Mouse (Mus musculus): ENCODE data around the gene Vps35l.

Gene Vps35l

DNA sequence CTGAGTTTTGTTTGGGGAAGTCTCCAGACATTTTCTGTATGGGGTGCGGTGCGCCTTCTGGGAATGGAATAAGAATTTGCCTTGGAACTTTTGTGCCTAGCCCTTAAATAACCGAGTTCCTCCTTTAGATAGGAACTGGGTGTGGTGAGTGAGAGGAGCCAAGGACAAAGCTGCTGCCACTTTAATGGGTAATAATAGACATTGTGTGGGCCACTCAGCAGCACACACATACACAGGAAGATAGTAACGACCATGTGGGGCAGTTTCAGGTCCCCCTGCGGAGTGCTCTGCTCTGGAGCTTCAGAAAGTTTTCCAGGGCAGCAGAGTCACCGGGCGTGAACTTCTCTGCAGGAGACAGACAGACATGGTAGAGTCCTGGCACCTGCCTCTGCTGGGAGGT is 81.3 kb downstream of the Vps35l start:
- no peak for DNase-seq (ENCODE audit: low read depth)

GRCm38 (mm10) chr7:118821887-118822556 is 82.0 kb downstream of the Vps35l start:
- no peak for DNase-seq (ENCODE audit: low read depth)

GRCm38 (mm10) chr7:118824451-118824850 is 84.4 kb downstream of the Vps35l start:
- no peak for DNase-seq (ENCODE audit: low read depth)

DNA sequence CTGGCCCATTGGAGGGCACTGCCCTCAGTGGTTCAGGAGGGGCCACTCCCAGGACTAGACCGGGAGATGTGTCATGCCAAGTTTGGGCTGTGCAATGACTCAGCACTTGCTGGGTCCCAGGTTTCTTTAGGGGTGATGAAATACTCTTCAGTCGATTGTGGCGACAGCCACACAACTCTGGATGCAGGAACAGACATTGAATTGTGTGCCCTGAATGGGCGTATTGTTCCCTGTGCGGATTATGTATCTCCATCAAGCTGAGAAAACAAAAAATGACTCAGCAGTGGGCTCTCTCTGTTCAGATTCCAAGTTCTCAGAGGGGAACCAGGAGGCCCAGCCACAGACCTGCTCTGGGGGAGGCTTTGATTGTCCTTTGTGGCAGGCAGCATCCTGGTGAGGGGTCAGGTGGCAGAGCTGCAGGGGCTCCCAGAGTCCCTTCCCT is 88.0 kb downstream of the Vps35l start:
- peak; percentile 8 for DNase-seq (ENCODE audit: low read depth)

GRCm38 (mm10) chr7:118837901-118838300 is 97.9 kb downstream of the Vps35l start:
- no peak for DNase-seq (ENCODE audit: low read depth)

GRCm38 (mm10) chr7:118841030-118841745 is 101.2 kb downstream of the Vps35l start:
- DNase-seq (ENCODE audit: low read depth): no peak

DNA sequence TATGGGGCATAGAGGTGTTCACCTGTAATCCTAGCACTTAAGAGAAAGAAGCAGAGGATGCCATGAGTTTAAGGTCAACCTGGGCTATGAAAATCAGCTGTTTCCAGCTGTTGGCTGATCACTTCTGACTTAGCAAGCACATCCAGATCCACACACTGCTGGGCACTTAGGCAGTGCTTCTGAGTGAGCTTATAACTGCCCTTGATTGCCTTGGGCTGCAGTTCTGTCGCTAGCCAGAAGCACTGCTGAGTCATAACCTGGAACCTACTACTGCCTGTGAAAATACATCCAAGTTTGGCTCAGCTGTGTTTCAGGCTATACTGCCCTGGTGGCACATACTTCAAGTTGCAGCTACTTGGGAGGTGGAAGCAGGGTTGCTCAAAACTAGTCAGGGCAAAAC is 101.8 kb downstream of the Vps35l start:
- DNase-seq (ENCODE audit: low read depth): no peak

- DNase-seq (ENCODE audit: low read depth): no peak
Observed at GRCm38 (mm10) chr7:118842938-118843337, 102.9 kb downstream of the Vps35l start.

DNA sequence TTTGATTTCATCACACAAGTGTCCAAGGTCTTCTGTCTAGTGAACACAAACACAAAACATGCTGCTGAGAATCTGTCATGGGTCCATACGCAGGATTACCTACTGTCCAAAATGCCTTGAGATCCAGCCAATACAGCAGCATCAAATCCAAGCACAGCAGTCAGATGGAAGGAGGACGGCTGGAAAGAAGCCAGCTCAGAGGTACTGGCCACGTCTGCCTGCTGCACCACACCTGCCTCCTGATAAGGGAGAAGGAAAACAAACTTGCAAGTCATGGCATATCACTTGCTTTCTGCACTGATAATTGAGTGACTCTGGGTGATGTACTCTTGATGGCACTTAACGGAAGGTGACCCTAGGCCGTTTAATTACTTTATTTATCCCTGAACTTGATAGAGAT is 105.1 kb downstream of the Vps35l start:
- no peak for DNase-seq (ENCODE audit: low read depth)

DNA sequence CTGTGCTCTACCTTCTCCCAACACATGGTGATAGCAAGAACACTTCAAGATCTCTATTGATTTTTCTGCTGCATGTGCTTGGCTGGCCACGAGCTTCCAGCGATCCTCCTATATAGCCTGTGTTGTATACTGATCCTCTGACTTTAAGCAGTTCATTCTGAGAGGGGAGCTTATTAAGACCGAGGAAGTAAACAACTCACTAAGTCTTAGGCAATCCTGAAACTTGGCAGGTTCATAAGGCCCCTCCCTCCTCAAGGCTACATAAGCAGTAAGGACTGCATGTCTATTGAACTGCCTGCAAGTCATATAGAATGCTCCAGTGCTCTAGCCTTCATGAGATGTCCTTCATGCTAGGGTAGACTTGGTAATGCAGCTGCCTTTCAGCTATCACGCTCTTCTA is 106.3 kb downstream of the Vps35l start:
- DNase-seq (ENCODE audit: low read depth): no peak

DNA sequence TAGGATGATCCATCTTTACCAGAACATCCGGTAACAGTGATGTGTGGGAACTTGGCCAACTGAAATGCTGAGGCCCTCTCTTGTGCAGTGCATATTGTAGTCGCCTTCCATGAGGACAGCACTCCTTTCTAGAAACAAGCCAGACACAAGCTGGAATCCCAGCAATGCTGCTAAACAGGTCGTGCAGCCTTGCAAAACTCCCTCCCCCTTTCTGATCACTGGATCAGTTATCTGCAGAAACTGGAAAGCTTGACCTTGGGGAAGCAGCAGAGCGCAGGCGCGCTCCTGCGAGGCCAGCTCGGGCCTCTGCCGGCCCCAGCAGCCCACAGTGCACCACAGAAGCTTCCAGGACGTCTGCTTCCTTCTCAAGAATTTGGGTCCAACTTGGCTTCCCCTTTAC is 108.8 kb downstream of the Vps35l start:
- no peak for DNase-seq (ENCODE audit: low read depth)

GRCm38 (mm10) chr7:118849543-118850250 is 109.7 kb downstream of the Vps35l start:
- DNase-seq (ENCODE audit: low read depth): no peak

GRCm38 (mm10) chr7:118850676-118851290 is 110.8 kb downstream of the Vps35l start:
- no peak for DNase-seq (ENCODE audit: low read depth)

- no peak for DNase-seq (ENCODE audit: low read depth)
Observed at GRCm38 (mm10) chr7:118851571-118851970, 111.5 kb downstream of the Vps35l start.

DNA sequence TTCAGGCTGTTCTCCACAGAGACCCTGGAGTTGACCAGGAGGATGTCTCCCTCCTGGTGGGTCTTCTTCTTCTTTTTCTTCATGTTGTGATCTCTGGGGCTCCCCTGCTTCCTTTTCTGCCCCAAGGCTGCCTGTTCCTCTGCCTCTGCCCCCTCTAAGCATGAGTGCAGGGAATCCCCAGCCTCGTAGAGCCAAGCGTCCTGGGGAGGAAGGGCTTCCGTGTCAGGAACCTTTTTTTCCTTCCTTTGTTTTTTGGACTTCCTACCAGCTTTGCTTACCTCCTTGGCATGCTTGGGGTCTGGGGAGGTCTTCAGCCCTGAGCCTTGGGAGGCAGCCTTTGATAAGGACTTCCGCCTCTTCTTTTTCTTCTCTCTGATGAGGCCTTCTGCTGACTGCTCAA is 112.6 kb downstream of the Vps35l start:
- DNase-seq (ENCODE audit: low read depth): no peak

DNA sequence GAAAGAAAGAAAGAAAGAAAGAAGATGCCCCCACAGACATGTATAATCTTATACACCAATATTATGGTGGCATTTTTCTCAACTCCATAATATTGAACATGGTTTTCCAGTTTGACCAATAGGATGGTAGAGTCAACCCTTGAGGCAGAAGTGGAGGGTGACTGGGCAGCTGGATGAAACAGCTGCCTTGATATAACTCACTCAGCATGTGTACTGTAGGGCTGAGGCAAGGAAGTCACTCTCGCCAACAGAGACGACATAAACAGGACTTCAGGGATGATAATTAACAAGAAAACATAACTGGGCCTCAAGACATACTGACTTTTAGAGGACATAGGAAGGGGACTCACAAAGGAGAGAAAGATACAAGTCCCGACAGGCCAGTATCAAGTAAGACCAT is 114.6 kb downstream of the Vps35l start:
- no peak for DNase-seq (ENCODE audit: low read depth)

- peak; percentile 79 for DNase-seq (ENCODE audit: low read depth)
Observed at GRCm38 (mm10) chr7:118855171-118855876, 115.3 kb downstream of the Vps35l start, which contains the start of gene Iqck. Gene Iqck (plus strand): TSS chr7:118855752.

DNA sequence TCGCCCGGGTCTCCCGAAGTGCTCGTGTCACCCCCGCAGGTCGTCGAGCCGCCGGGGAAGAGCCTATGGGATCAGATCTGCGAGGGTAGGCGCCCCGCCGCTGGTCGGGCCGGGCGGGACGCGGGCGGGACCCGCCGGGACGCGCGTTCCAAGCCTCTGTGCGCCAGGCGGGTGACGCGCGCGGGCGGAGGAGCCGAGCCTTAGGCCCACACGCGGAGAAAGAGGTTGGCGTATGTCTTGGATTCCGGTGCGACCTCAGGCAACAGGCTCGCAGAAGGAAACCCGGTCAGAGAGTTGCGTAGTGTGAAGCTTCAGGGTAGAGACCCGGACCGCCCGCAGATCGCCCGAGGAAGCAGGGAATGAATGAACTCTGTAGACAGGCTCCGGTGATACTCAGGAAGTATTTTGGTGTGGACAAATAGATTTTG is 115.9 kb downstream of the Vps35l start, which contains the start of gene Knop1:
TSS of gene Knop1 (minus strand) at position 378 of the 428 bp plus-strand sequence.
- no peak for DNase-seq (ENCODE audit: low read depth)

DNA sequence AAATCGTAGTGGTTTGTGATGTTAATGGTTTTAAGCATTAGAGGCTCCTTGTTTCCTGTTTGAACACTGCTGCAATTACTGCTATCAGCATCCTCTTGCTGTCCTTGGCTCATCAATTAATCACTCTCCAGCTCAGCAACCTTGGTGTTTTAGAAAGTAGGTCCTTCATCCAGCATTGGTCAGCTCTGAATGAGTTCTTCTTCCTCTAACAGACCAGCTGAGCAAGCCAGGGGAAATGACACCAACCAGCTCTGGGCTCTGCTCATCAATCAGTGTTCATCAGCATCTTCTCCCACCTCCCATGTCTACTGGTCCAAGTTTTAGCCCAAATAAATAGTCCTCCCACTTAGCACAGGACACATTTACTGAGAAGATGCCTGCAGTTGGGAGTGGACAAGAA is 118.6 kb downstream of the Vps35l start:
- DNase-seq (ENCODE audit: low read depth): no peak

GRCm38 (mm10) chr7:118865362-118865761 is 125.3 kb downstream of the Vps35l start:
- DNase-seq (ENCODE audit: low read depth): no peak

DNA sequence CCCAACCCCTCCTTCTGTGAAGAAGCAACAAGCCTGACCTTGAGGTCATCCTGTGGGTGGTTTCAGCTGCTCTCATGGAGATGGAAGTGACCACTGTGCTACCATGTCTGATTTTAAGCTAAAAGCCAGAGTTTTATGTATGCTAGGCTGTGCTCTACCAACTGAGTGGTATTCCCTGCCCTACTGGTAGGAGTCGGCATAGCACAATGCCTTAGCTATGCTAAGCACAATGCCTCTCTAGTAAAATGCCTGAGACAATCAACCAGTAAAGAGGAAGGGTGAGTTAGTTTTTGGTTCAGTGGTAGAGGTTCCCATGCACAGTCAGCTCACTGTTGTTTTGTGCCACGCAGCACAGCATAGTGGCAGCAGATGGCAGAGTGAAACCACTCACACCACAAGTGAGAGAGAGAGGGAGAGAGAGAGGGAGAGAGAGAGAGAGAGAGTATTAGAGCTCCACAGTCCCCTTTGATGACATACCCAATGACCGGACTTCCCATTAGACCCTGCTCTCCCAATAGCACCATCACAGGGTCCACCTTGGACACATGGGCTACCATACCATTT is 139.5 kb downstream of the Vps35l start:
- no peak for DNase-seq (ENCODE audit: low read depth)

All from c-Kit-positive CD71-negative TER-119-negative erythroid progenitor cells, embryonic 14.5 days (primary cell).